Mouse (Mus musculus) megakaryocyte, embryonic 14.5 days (primary cell): ENCODE measurements around the gene Foxr1. TPM values are rescaled to one million over a fixed set of nuclear protein-coding genes. Genes with fewer than 3 reads are reported as not detected.

ENCODE experiments used
- H3K27me3 ChIP-seq: replicated peaks from 2 replicates; pipeline ENCODE3; 2012; ENCODE audit warnings: inconsistent platforms
- H3K36me3 ChIP-seq: replicated peaks from 2 replicates; pipeline ENCODE3; 2012; ENCODE audit warnings: low read length, inconsistent platforms, mixed read lengths
- H3K4me1 ChIP-seq: 2 replicates; pipeline ENCODE4 v1.6.1; 2012; ENCODE audit warnings: inconsistent platforms
- H3K4me3 ChIP-seq: replicated peaks from 2 replicates; pipeline ENCODE3; 2012; ENCODE audit warnings: moderate library complexity, mild to moderate bottlenecking, inconsistent platforms
- H3K9me3 ChIP-seq: 2 replicates; pipeline ENCODE4 v1.6.1; 2012; ENCODE audit warnings: inconsistent platforms
- FLI1 ChIP-seq: IDR thresholded peaks from 2 replicates; pipeline ENCODE4 v1.6.1; 2012; ENCODE audit warnings: low read length, inconsistent platforms, mixed read lengths
- GATA1 ChIP-seq: IDR thresholded peaks from 3 replicates; pipeline ENCODE4 v1.6.1; 2012; ENCODE audit warnings: mixed read lengths, low read length, inconsistent platforms, borderline replicate concordance
- polyA plus RNA-seq: library from polyadenylated mRNA; stranded (reverse); fragments of >175 nt; gene quantifications from 2 replicates; pipeline ENCODE4 v1.2.3, GENCODE M21; 2012; ENCODE audit warnings: low replicate concordance; ENCODE audit not compliant: insufficient read depth

The Foxr1 gene
- polyA plus RNA-seq, 1 experiment, result not detected

GRCm38 (mm10) chr9:44406906-44407751, 33.8 kb downstream of the Foxr1 start, which contains the start of the genes Rps25 and Trappc4:
Gene Rps25 (plus strand): TSS chr9:44407139.
Gene Trappc4 (minus strand): TSS chr9:44407600.
- Histone ChIP-seq H3K27me3 (no peaks in the 10 kb centered on the region), H3K4me1 (peaks cover 58% of the 10 kb centered on the region), H3K9me3 (no peaks in the 10 kb centered on the region), H3K36me3 (peaks cover 71% of the 10 kb centered on the region), H3K4me3 (peak within 1 kb of the TSS; percentile 99)
- TF ChIP-seq FLI1 (no peak), GATA1 (no peak)

GRCm38 (mm10) chr9:44405011-44405410, 35.9 kb downstream of the Foxr1 start:
- Histone ChIP-seq H3K9me3 (no peaks in the 10 kb centered on the region), H3K4me3 (no peak overlapping the region), H3K4me1 (peaks cover 61% of the 10 kb centered on the region), H3K36me3 (peaks cover 71% of the 10 kb centered on the region), H3K27me3 (no peaks in the 10 kb centered on the region)
- TF ChIP-seq GATA1 (no peak), FLI1 (no peak)

- TF ChIP-seq FLI1 (no peak), GATA1 (no peak)
- H3K4me1 ChIP-seq, result peaks cover 77% of the 10 kb centered on the region
- no peaks in the 10 kb centered on the region for H3K27me3 ChIP-seq
- H3K9me3 ChIP-seq, result no peaks in the 10 kb centered on the region
- no peak overlapping the region for H3K4me3 ChIP-seq
- H3K36me3 ChIP-seq, result peaks cover 77% of the 10 kb centered on the region
Observed at GRCm38 (mm10) chr9:44401081-44401480, 39.9 kb downstream of the Foxr1 start.

GRCm38 (mm10) chr9:44399795-44400114, 41.2 kb downstream of the Foxr1 start:
- Histone ChIP-seq H3K4me3 (peak overlapping the region; percentile 10), H3K27me3 (no peaks in the 10 kb centered on the region), H3K36me3 (peaks cover 66% of the 10 kb centered on the region), H3K9me3 (no peaks in the 10 kb centered on the region), H3K4me1 (peaks cover 71% of the 10 kb centered on the region)
- TF ChIP-seq GATA1, result no peak
- no peak for TF ChIP-seq FLI1

- H3K27me3 ChIP-seq, result no peaks in the 10 kb centered on the region
- no peaks in the 10 kb centered on the region for H3K9me3 ChIP-seq
- no peak for TF ChIP-seq GATA1
- TF ChIP-seq FLI1, result no peak
- H3K4me1 ChIP-seq, result peaks cover 67% of the 10 kb centered on the region
- peaks cover 61% of the 10 kb centered on the region for H3K36me3 ChIP-seq
- peak overlapping the region; percentile 79 for H3K4me3 ChIP-seq
Observed at GRCm38 (mm10) chr9:44399114-44399794, 41.7 kb downstream of the Foxr1 start.

- Histone ChIP-seq H3K36me3 (peaks cover 54% of the 10 kb centered on the region), H3K4me1 (peaks cover 61% of the 10 kb centered on the region), H3K4me3 (peak overlapping the region; percentile 92), H3K9me3 (no peaks in the 10 kb centered on the region), H3K27me3 (no peaks in the 10 kb centered on the region)
- TF ChIP-seq FLI1 (no peak), GATA1 (no peak)
Observed at GRCm38 (mm10) chr9:44398551-44398950, 42.4 kb downstream of the Foxr1 start.

GRCm38 (mm10) chr9:44398087-44398486, 42.8 kb downstream of the Foxr1 start:
- Histone ChIP-seq H3K4me1 (peaks cover 61% of the 10 kb centered on the region), H3K4me3 (peak overlapping the region; percentile 92), H3K27me3 (no peaks in the 10 kb centered on the region), H3K36me3 (peaks cover 50% of the 10 kb centered on the region), H3K9me3 (no peaks in the 10 kb centered on the region)
- TF ChIP-seq GATA1 (no peak), FLI1 (no peak)

- peak within 1 kb of the TSS; percentile 92 for H3K4me3 ChIP-seq
Observed at GRCm38 (mm10) chr9:44396684-44397411, 44.1 kb downstream of the Foxr1 start, which contains the start of gene Slc37a4. Gene Slc37a4 (plus strand): TSS chr9:44396852.

GRCm38 (mm10) chr9:44391466-44391865, 49.5 kb downstream of the Foxr1 start:
- peaks cover 65% of the 10 kb centered on the region for H3K36me3 ChIP-seq
- no peaks in the 10 kb centered on the region for H3K9me3 ChIP-seq
- no peak for TF ChIP-seq FLI1
- no peak for TF ChIP-seq GATA1
- peaks cover 30% of the 10 kb centered on the region for H3K4me1 ChIP-seq
- no peaks in the 10 kb centered on the region for H3K27me3 ChIP-seq
- H3K4me3 ChIP-seq, result no peak overlapping the region

More at GRCm38 (mm10) chr9:44396684-44397411, 44.1 kb downstream of the Foxr1 start, which contains the start of gene Slc37a4:
- Histone ChIP-seq H3K27me3 (no peaks in the 10 kb centered on the region), H3K9me3 (no peaks in the 10 kb centered on the region), H3K36me3 (peaks cover 49% of the 10 kb centered on the region), H3K4me1 (peaks cover 58% of the 10 kb centered on the region)
- TF ChIP-seq FLI1 (0 out of 2 replicates have a peak, but pooled peaks have one; percentile 17), GATA1 (no peak)

GRCm38 (mm10) chr9:44389273-44389672, 51.7 kb downstream of the Foxr1 start:
- TF ChIP-seq FLI1, result no peak
- no peak for TF ChIP-seq GATA1
- peaks cover 87% of the 10 kb centered on the region for H3K36me3 ChIP-seq
- no peak overlapping the region for H3K4me3 ChIP-seq
- H3K4me1 ChIP-seq, result peaks cover 24% of the 10 kb centered on the region
- no peaks in the 10 kb centered on the region for H3K9me3 ChIP-seq
- no peaks in the 10 kb centered on the region for H3K27me3 ChIP-seq
